Mouse (Mus musculus) hindbrain, embryonic 13.5 days (tissue): Measurements from ENCODE around the gene Il27. TPM values are rescaled to one million over a fixed set of nuclear protein-coding genes. Genes with fewer than 3 reads are reported as not detected.

Experiments
- ATAC-seq: fragments of 200-750 bp; cut with Nextera tagmentation; 2 replicates; pipeline ENCODE4 v1.8.0; 2017; ENCODE audit warnings: moderate TSS enrichment; ENCODE audit not compliant: low FRiP score
- H3K27ac ChIP-seq: fragments of 300-500 bp; sonication (generic); 2 replicates; pipeline ENCODE4 v1.5.1; 2015; ENCODE audit warnings: inconsistent platforms, mild to moderate bottlenecking, moderate library complexity
- H3K27me3 ChIP-seq: fragments of 300-500 bp; sonication (generic); 2 replicates; pipeline ENCODE4 v1.6.1; 2015; ENCODE audit warnings: mild to moderate bottlenecking, inconsistent platforms
- H3K36me3 ChIP-seq: fragments of 300-500 bp; sonication (generic); 2 replicates; pipeline ENCODE4 v1.6.1; 2015; ENCODE audit warnings: mild to moderate bottlenecking, inconsistent platforms
- H3K4me1 ChIP-seq: fragments of 300-500 bp; sonication (generic); replicated peaks from 2 replicates; pipeline ENCODE4 v1.6.1; 2015; ENCODE audit warnings: inconsistent platforms
- H3K4me2 ChIP-seq: fragments of 300-500 bp; sonication (generic); 2 replicates; pipeline ENCODE4 v1.6.1; 2015; ENCODE audit warnings: inconsistent platforms, mild to moderate bottlenecking, moderate library complexity
- H3K4me3 ChIP-seq: fragments of 300-500 bp; sonication (generic); 2 replicates; pipeline ENCODE4 v1.5.1; 2015; ENCODE audit warnings: mild to moderate bottlenecking, inconsistent platforms
- H3K9ac ChIP-seq: fragments of 300-500 bp; sonication (generic); 2 replicates; pipeline ENCODE4 v1.6.1; 2015; ENCODE audit warnings: mild to moderate bottlenecking, inconsistent platforms
- H3K9me3 ChIP-seq: fragments of 300-500 bp; sonication (generic); 2 replicates; pipeline ENCODE4 v1.6.1; 2016; ENCODE audit warnings: inconsistent platforms
- WGBS: fragments of 180-500 bp; shearing (Covaris S2); methylation state at CpG from one replicate; pipeline ENCODE4 v1.1.7; 2015; 5-methylcytosine and 5-hydroxymethylcytosine counted together
- polyA plus RNA-seq: library from polyadenylated mRNA; unstranded; fragments of >200 nt; fragmentation: Nextera tagmentation; extraction: Ambion mirVana; gene quantifications from 2 replicates; pipeline ENCODE4 v1.2.1, GENCODE M21; 2015

Il27 gene
- polyA plus RNA-seq, 1 experiment from 2014 or later: not detected

DNA sequence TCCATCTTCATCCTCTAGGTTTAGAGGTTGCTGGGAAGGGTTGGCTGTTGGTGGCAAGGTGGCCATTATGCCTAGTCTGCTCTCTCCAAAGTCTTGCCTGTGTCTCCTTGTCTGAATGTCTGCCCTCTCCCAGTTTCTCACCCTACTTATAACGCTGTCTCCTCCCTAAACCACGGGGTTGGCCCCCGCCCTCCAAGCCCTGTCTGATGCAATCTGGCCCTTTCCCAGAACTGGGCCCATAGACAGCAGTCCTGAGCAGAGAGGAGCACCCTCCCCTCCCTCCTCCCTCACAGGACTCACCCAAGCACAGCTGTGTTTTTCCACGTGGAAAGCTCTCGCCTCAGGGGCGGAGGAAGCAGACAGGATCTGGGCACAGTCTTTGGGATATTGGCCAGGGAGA, 30.6 kb upstream of the Il27 start:
- no peaks in the 10 kb centered on the region for H3K36me3 ChIP-seq
- H3K27ac ChIP-seq: no peak overlapping the region
- no peak overlapping the region for H3K9ac ChIP-seq
- H3K4me3 ChIP-seq: no peak overlapping the region
- 47% methylated on average over 6 of the region's 6 CpGs for WGBS
- ATAC-seq: no peak
- H3K4me2 ChIP-seq: no peak overlapping the region
- no peaks in the 10 kb centered on the region for H3K9me3 ChIP-seq
- H3K27me3 ChIP-seq: peaks cover 6% of the 10 kb centered on the region; the same call in 1 of the 2 replicates
- peaks cover 9% of the 10 kb centered on the region; the same call in 1 of the 2 replicates for H3K4me1 ChIP-seq

DNA sequence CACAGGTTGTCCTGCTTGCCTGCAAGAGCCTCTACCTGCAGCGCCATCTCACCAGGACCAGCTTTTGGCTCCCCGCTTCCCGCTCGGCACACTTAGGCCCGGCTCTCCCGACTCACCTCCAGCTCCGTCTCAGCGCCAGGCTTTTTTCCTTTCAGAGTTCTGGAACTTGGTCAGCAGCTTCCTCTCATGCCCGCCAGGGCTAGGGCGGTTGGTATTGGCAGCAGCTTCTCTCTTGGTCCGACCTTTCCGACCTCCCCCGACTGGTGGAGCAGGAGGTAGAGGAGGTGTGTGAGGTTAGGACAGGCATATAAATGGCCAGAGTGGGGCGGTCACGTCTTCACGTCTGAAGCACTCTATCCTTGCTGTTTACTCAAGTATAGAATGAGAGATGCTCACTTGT, 30.0 kb upstream of the Il27 start:
- no peaks in the 10 kb centered on the region for H3K36me3 ChIP-seq
- no peaks in the 10 kb centered on the region for H3K9me3 ChIP-seq
- H3K27me3 ChIP-seq: peaks cover 6% of the 10 kb centered on the region; the same call in 1 of the 2 replicates
- 75% methylated on average over 16 of the region's 16 CpGs for WGBS
- H3K27ac ChIP-seq: no peak overlapping the region
- no peak for ATAC-seq
- H3K4me3 ChIP-seq: no peak overlapping the region
- peaks cover 9% of the 10 kb centered on the region; the same call in 1 of the 2 replicates for H3K4me1 ChIP-seq
- no peak overlapping the region for H3K4me2 ChIP-seq
- no peak overlapping the region for H3K9ac ChIP-seq

DNA sequence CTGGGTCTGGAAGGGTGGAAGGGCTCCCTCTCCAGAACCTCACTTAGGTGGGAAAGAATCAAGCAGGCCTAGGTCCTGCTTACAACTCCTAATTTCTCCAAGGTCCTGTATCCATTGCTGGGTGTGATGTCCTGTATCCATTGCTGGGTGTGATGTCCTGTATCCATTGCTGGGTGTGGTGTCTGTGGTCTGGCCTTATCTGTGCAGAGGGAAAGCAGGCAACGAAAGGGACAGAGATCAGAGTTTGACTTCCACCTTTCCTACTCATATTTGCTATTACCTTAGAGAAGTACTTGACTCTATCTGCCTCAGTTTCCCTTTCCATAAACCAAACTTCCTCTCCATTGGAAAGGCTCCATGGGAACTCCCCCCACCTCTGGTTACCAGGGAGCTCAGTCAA, 28.6 kb upstream of the Il27 start:
- Histone ChIP-seq H3K27ac (no peak overlapping the region), H3K4me3 (no peak overlapping the region), H3K4me2 (no peak overlapping the region), H3K27me3 (peaks cover 6% of the 10 kb centered on the region; the same call in 1 of the 2 replicates), H3K9ac (no peak overlapping the region), H3K9me3 (no peaks in the 10 kb centered on the region), H3K36me3 (no peaks in the 10 kb centered on the region), H3K4me1 (peaks cover 8% of the 10 kb centered on the region; the same call in 1 of the 2 replicates)
- 100% methylated on average over 1 of the region's 1 CpGs for WGBS
- ATAC-seq: no peak

DNA sequence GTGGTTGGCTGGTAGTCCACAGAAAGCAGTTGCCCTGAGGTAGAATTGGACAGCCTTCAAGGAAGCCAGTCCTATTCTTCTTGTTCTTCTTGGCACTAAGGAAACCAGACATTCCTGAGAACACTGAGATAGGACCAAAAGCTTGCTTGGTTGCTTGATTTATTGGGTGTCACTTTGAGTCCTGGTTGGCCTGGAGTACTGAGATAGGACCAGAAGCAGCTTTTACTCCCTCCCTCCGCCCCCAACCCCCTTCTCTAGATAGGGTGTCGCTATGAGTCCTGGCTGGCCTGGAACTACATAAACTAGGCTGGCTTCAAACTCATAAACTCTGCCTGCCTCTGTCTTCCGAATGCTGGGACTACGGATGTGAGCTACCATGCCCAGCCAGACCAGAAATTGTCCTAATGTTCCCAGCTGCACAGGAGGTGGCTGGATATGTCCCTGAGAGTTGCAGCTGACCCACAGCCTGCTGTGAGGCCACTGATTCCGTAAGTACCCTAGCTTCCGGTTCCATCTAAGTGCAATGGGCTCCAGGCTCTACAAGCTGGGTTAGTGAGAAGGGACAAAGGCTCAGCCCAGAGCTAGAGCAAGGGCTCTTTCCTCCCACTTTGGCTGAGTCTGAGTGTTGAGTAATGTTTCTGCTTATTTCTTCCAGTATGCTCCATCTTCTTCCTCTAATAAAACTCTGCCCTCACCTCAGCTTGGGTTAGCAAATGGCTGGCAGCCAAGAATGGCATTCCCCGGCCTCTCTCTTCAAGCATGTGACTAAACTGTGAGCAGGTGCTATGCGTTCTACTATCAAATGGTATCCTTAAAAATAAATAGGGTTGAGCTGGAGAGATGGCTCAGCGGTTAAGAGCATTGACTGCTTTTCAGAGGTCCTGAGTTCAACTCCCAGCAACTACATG, 27.0 kb upstream of the Il27 start:
- no peak for ATAC-seq
- Histone ChIP-seq H3K27ac (no peak overlapping the region), H3K27me3 (peaks cover 6% of the 10 kb centered on the region; the same call in 1 of the 2 replicates), H3K4me1 (peaks cover 5% of the 10 kb centered on the region; the same call in 1 of the 2 replicates), H3K4me3 (no peak overlapping the region), H3K4me2 (no peak overlapping the region), H3K9ac (no peak overlapping the region), H3K9me3 (no peaks in the 10 kb centered on the region), H3K36me3 (no peaks in the 10 kb centered on the region)
- WGBS: 87% methylated on average over 9 of the region's 9 CpGs

DNA sequence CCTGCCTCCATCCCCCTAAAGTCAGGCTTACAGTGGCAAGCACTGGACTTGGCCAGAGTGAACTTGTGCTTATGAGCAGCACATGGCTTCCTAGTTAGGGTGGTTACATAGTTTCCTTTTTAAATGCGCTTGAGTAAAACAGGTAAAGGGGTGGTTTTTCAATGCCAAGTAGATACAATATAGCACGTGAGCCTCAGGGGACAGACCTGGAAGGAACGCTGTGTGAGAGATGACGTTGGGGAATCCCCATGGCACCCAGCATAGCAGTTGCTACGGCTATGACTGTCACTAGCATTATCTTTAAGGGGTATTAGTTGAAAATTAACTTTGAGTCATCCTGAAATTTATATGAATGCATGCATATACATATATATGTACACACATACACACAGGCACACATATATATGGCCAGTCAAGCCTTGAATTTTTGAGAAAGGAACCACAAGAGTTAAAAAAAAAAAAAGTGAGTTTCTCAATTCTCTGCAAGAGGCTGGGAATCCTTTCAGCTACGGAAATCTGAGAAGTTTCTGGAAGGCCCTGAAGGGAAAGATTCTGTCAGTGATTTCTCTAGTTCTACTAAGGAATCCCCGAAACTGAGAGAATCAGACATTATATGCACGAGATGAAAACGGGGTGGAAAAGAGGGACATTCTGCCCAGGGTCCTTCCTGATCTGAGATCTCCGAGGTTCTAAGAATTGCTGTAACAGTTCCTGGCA, 25.0 kb upstream of the Il27 start:
- ATAC-seq: no peak
- Histone ChIP-seq H3K4me1 (peaks cover 5% of the 10 kb centered on the region; the same call in 1 of the 2 replicates), H3K4me2 (no peak overlapping the region), H3K9me3 (no peaks in the 10 kb centered on the region), H3K27me3 (peaks cover 5% of the 10 kb centered on the region; the same call in 1 of the 2 replicates), H3K36me3 (no peaks in the 10 kb centered on the region), H3K9ac (no peak overlapping the region), H3K4me3 (no peak overlapping the region), H3K27ac (no peak overlapping the region)
- 83% methylated on average over 10 of the region's 10 CpGs for WGBS

DNA sequence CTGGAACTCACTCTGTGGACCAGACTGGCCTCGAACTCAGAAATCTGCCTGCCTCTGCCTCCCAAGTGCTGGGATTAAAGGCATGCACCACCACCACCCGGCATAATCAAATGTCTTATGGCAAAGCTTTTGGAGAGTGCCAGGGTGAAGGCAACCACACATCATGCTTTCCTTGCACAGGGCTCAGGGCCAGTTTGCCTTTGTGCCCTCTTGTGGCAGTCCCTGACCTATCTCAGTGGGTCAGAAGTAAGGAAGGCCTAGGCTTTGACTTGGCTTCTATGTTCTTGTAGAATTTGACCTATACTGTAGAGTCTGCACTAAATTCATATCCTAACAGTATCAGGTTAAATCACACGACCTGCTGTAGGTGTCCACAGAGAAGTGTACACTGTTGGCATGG, 22.0 kb upstream of the Il27 start:
- Histone ChIP-seq H3K9me3 (no peaks in the 10 kb centered on the region), H3K36me3 (no peaks in the 10 kb centered on the region), H3K27me3 (no peaks in the 10 kb centered on the region; the same call in 1 of the 2 replicates), H3K27ac (no peak overlapping the region), H3K4me1 (no peaks in the 10 kb centered on the region), H3K4me2 (no peak overlapping the region), H3K9ac (no peak overlapping the region), H3K4me3 (no peak overlapping the region)
- ATAC-seq: no peak
- 70% methylated on average over 3 of the region's 3 CpGs for whole genome bisulfite sequencing

DNA sequence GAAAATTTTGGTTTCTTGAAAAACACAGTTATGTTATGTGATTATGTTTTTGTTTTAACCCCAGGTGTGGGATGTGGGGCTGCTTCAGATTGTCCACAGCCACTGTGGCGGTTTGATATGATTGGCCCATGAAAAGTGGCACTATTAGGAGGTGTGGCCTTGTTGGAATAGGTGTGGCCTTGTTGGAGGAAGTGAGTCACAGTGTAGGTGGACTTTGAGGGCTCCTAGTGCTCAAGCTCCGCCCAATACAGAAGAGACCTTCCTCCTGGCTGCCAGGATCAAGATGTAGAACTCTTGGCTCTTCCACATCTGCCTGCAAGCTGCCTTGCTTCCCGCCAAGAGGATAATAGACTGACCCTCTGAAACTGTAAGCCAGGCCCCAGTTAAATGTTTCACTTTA, 18.0 kb upstream of the Il27 start:
- H3K9me3 ChIP-seq: no peaks in the 10 kb centered on the region
- H3K27ac ChIP-seq: no peak overlapping the region
- H3K36me3 ChIP-seq: no peaks in the 10 kb centered on the region
- no peak for ATAC-seq
- WGBS: 78% methylated on average over 3 of the region's 3 CpGs
- no peaks in the 10 kb centered on the region for H3K4me1 ChIP-seq
- H3K4me3 ChIP-seq: no peak overlapping the region
- no peak overlapping the region for H3K4me2 ChIP-seq
- no peaks in the 10 kb centered on the region; the same call in 1 of the 2 replicates for H3K27me3 ChIP-seq
- H3K9ac ChIP-seq: no peak overlapping the region

DNA sequence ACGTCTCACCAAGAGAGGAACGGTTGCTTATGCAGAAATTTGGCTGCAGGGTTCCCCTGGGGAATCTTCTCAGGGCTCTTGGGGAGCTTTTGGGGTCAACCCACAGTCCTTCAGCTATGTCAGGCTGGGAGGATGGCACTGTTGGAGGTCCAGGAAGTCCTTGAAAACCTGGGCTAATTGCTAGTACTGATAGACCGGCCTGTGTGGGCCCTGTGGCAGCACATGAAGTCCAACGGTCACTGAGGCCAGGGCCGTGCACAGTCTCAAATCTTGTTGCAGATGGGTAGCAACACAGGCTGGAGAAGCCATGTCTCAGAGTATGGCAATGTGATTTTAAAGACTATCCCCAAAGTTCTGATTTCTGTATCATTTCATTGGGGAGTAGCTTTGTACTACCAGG, 13.1 kb upstream of the Il27 start:
- Histone ChIP-seq H3K27me3 (no peaks in the 10 kb centered on the region), H3K9me3 (no peaks in the 10 kb centered on the region), H3K4me2 (no peak overlapping the region), H3K27ac (no peak overlapping the region), H3K36me3 (no peaks in the 10 kb centered on the region), H3K4me1 (no peaks in the 10 kb centered on the region), H3K9ac (no peak overlapping the region), H3K4me3 (no peak overlapping the region)
- no peak for ATAC-seq
- 85% methylated on average over 5 of the region's 5 CpGs for WGBS

DNA sequence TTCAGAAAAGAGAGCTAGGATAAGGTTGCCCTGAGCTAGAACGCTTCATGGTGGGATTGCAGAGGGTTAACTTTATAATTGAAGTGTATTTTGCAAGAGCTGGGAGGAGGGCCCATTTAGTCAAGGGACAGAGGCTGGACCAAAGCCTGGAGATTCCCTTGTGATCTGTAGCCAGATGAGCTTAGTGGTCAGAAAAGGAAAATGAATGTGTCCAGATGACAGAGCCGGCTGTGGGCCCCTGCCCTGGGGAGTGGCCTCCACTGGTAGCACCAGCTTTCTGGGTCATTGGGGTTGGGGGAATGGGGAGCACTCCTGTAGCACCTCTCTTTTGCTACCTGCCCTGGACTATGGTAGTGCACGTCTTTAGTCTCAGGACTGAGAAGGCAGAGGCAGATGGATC, 12.3 kb upstream of the Il27 start:
- Histone ChIP-seq H3K9me3 (no peaks in the 10 kb centered on the region), H3K4me1 (no peaks in the 10 kb centered on the region), H3K9ac (no peak overlapping the region), H3K4me3 (no peak overlapping the region), H3K27ac (no peak overlapping the region), H3K4me2 (no peak overlapping the region), H3K27me3 (no peaks in the 10 kb centered on the region), H3K36me3 (no peaks in the 10 kb centered on the region)
- 78% methylated on average over 3 of the region's 3 CpGs for WGBS
- no peak for ATAC-seq

DNA sequence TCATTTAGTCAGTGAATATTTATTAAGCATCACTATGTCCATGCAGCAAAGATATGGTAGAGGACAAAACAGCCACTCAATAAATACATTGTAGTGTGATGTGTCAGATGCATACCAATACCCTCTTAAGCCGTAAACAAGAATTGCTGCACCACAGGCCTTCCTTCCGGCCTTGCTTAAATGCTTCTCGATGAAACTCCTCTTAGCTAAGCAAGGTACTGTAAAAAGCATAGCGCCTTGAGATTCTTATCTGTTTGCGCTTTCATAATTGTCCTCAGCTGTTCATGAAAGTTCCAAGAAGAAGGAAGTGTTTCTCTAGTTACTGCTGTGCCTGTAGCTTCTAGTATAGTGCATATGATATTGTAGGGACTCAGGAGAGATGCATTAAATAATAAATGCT, 11.9 kb upstream of the Il27 start:
- Histone ChIP-seq H3K27me3 (no peaks in the 10 kb centered on the region), H3K27ac (no peak overlapping the region), H3K9me3 (no peaks in the 10 kb centered on the region), H3K36me3 (no peaks in the 10 kb centered on the region), H3K4me1 (no peaks in the 10 kb centered on the region), H3K4me3 (no peak overlapping the region), H3K4me2 (no peak overlapping the region), H3K9ac (no peak overlapping the region)
- 87% methylated on average over 5 of the region's 5 CpGs for WGBS
- no peak for ATAC-seq

DNA sequence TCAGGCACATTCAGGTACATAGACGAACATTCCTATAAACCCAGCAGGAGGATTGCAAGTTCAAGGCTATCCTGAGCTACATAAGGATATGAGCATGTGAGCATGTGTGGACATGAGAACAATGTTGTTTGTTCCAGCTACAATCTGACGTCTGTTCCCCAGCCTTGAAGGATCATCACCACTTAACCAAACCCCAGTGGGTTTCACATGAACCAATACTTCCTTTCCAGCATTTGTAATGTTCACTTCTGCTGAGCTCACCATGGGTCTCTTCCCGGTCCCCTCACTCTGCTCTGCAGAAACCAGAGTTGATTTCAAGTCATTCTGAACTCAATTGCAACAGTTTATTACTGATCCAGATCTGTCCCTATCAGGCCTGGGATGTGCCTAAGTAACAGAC, 7.9 kb upstream of the Il27 start:
- 85% methylated on average over 3 of the region's 3 CpGs for WGBS
- no peak for ATAC-seq
- no peaks in the 10 kb centered on the region for H3K27me3 ChIP-seq
- no peak overlapping the region for H3K9ac ChIP-seq
- no peak overlapping the region for H3K27ac ChIP-seq
- no peak overlapping the region for H3K4me3 ChIP-seq
- no peaks in the 10 kb centered on the region for H3K9me3 ChIP-seq
- no peak overlapping the region for H3K4me2 ChIP-seq
- no peaks in the 10 kb centered on the region for H3K4me1 ChIP-seq
- H3K36me3 ChIP-seq: no peaks in the 10 kb centered on the region

DNA sequence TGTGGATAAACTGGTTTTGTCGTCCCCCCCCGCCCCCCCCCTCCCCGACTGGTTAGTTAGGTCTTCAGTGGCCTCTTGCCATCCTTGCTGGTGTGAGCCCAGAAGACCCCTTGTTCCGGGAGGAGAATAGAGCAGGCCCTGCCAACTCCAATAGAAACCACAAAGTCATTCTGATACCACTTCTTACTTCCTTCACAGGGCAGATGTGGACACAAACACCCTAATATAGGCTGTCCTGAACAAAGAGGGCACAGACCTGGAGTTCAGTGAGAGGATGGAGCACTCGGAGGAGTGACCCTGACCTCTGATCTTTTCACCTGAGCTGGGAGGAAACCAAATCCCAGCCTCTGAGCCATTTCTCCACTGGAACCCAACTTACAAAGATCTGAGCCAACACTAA, 7.2 kb upstream of the Il27 start:
- ATAC-seq: no peak
- Histone ChIP-seq H3K4me1 (no peaks in the 10 kb centered on the region), H3K27me3 (no peaks in the 10 kb centered on the region), H3K9ac (no peak overlapping the region), H3K36me3 (no peaks in the 10 kb centered on the region), H3K4me3 (no peak overlapping the region), H3K27ac (no peak overlapping the region), H3K9me3 (no peaks in the 10 kb centered on the region), H3K4me2 (no peak overlapping the region)
- WGBS: 46% methylated on average over 5 of the region's 5 CpGs
